Mouse (Mus musculus) hindlimb bud, embryonic 11.5 days (tissue): ENCODE measurements around the gene Fam102a.

Source experiments
- DNase-seq: peaks from one replicate; pipeline ENCODE4 v3.0.0-alpha.2; 2012; ENCODE audit warnings: low read depth, low spot score; ENCODE audit errors: extremely low spot score

The Fam102a gene

GRCm38 (mm10) chr2:32606161-32607142 lies 71.3 kb downstream of the Fam102a start:
- DNase-seq = no peak

DNA sequence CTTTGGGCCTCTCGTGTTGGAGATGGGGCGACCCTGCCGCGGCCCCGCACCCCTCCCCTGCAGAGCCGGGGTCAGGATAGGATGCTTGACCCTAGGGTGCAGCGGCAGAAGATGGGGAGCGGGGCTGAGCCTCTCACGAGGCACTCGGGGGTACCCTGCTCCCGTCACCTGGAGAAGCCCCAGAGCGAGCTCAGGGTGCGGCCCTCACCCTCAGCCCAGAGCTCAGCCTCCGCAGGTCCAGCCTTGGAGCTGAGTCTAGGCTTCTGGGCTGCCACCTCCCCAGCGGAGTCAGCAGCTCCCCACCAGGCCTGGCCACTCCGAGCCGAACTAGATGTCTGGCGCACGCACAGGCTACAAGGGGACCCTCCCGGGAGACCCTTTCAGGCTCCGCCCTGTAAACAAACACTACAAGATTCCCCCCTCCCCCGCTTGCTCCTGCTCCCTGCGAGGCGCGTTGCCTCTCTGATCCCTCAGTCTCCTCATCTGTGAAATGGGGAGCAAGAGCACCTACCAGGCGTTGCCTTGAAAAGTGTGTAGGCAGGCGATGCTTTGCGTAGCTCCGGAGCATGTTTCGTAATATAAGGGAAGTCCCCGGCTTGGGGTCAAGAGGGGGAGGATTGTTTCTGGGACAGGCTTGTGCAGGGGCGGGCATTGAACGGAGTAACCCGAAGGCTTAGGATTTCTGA lies 72.3 kb downstream of the Fam102a start:
- no peak for DNase-seq

DNA sequence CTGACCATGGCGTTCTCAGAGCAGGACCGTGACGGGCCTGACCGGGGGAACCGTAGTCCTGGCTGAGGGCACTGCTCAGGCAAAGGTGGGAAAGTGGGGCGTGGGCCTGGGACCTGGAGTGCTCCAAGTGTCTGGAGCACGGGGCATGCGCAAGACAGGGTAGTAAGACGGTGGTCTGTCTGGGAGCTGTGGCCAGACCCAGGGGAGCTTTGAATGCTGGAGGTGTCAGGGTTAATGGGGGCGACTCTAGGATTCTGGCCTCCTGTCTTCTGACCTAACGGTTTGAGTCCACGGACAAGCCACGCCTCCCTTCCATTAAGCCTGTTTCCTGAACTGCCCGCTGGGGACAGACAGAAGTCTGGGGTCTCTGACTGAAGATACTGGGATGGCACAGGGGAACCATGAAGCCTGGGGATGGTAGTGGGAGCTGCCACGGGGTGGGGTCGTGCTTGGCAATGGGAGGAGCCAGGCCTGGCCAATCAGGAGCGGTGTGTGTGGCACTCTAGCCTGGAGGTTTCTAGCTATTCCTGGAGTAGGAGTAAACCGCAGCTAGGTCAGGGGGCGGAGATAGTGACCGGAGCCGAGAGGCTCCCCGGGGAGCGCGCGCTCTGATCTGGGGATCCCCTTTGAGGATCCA lies 73.1 kb downstream of the Fam102a start:
- DNase-seq = no peak

DNA sequence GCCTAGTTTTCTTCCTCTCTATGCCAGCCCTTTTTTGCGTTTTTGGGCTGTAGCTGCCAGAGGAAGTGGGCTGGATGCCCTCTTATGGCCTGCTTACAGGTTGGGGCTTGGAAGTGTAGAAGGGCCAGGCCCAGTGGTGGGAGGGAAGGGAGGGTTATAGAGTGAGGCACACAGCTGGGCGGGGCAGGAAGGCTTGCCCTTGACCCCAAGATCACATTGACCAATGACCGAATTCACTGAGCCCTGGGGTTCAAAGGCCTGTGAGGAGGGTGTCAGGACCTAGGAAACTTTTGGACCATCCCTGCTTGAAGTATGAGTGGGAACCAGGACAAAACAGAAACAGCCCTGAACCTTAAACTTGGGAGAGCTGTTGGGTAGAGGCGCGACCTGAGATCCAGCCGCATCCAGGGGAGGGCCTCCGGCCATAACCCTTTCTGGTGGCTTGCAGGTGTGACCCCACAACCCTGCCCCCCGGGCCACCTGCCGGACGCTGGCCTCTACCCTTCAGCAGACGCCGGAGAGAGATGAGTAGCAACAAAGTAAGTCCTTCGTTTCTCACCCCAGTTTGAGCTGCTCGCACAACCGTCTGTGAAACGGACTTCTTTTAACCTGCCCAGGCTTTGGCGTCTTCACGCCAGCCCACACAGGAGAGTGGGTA lies 73.8 kb downstream of the Fam102a start:
- no peak for DNase-seq

GRCm38 (mm10) chr2:32610610-32611229 lies 75.6 kb downstream of the Fam102a start:
- no peak for DNase-seq

- no peak for DNase-seq
These were observed 77.1 kb downstream of the Fam102a start for GRCm38 (mm10) chr2:32612274-32612673.

DNA sequence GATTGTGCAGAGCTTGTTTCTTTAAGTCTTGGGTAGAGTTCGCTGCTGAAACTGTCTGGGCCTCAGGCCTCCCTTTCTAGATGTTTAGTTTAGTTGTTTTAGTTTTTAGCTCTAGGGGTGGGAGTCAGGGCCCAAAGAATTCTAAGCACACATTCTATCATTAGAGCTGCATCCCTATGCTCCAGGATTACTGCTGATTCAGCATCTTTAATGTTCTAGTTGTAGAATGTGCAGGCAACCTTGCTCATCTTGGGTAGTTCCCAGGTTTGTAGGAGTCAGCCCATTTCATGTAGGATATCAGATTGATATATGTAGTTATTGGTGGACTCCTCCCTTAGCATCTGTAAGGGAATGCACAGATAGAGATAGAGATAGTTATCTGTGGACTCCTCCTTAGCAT lies 82.0 kb downstream of the Fam102a start:
- no peak for DNase-seq

DNA sequence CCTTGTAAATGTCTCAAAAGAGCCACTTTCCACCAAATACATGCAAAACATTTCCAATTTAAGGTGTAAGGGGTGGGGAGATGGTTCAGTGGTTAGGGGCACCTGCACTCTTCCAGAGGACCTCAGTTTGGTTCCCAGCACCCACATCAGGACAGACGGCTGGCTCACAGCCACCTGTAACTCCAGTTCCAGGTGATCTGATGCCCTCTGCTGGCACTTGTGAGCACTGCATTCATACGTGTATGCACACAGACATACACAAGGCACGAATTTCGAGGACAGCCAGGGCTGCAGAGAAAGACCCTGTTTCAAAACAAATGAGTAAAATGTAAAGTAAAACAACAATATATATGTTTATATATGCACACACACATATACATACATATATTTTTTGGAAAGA lies 82.5 kb downstream of the Fam102a start:
- DNase-seq = no peak

DNA sequence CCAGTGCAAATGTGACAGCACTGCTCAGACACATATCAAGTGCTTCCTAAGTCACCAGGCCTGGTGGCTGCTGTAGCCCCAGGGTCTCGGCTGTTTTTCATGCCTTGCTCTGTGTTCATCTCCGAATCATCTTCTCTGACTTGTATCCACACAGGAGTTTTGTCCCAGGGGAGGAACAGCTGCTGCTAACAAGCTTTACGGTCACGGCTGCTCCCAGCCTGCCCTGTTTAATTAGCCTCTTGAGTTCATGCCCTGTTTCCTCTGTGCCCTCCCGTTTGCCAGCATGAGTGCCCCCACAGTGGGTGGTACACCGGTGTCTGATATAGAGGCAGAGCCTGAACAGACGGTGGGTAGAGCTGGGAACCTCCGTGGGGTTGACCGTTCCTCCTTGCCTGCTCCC lies 82.9 kb downstream of the Fam102a start:
- no peak for DNase-seq
